Mouse (Mus musculus) retina, adult 2 months (tissue): ENCODE data around the gene Blzf1.

Experiments used
- DNase-seq: peaks from one replicate; pipeline ENCODE4 v3.0.0-alpha.2; 2012; ENCODE audit warnings: low read depth, low spot score

The Blzf1 gene

GRCm38 (mm10) chr1:164307124-164307751, at the start of gene Blzf1:
Gene Blzf1, minus strand, starts transcription at chr1:164307489.
- peak; percentile 90 for DNase-seq

GRCm38 (mm10) chr1:164353443-164353842, 46.2 kb upstream of the Blzf1 start:
- no peak for DNase-seq

DNA sequence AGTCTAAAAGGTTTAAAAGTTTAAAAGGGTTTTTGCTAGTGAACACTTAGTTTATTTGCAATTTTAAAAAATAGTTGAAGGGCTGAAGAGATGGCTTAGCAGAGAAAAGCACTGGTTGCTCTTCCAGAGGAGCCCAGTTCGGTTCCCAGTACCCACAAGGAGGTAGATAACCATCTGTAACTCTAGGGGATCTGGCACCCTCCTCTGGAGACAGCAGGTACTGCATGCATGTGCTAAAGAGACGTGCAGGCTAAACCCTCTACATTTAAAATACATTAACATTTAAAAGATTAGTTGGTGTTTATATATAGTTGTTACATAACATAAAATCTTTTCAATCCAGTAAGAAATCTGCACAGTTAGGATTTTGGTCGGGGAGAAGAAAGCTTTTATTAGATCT, 34.9 kb upstream of the Blzf1 start:
- DNase-seq = no peak

- DNase-seq = no peak
These were observed 28.6 kb upstream of the Blzf1 start for GRCm38 (mm10) chr1:164335846-164336245.

- DNase-seq = no peak
These were observed 28.1 kb upstream of the Blzf1 start for GRCm38 (mm10) chr1:164335435-164335834.

DNA sequence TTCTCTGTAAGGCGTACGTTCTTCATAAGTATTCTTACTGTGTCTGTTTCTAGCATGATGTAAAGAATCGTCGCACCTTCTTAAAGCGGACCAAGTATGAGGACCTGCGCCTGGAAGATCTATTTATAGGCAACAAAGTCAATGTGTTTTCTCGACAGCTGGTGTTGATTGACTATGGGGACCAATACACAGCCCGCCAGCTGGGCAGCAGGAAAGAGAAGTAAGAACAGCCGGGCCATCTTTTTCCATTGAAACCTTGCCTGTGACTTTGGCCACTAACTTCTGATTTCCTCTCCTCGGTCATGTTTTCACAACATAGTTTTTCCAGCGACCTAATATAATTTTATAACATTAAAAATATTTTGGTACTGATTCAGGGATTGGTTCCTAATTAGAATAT, 25.3 kb upstream of the Blzf1 start:
- DNase-seq = no peak

DNA sequence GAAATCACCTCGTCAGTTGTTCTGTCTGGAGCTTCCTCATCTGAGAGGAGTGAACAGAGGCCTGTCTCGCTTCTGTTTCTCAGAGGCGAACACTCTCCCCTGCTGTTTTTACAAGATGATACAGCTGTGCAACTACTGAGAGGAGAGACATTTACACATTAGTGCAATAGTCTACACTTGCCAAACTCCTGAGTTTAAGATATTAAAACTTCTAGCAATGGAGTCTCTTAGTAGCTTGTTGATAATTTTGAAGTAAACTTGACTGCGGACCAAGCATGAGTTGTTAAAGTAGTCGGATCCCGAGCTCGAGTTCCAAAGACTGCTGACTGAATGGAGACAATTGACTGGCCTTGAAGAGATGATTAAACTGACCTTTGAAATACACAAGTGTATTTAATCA, 20.5 kb upstream of the Blzf1 start:
- DNase-seq = no peak

GRCm38 (mm10) chr1:164326600-164327155, 19.4 kb upstream of the Blzf1 start:
- DNase-seq = no peak

DNA sequence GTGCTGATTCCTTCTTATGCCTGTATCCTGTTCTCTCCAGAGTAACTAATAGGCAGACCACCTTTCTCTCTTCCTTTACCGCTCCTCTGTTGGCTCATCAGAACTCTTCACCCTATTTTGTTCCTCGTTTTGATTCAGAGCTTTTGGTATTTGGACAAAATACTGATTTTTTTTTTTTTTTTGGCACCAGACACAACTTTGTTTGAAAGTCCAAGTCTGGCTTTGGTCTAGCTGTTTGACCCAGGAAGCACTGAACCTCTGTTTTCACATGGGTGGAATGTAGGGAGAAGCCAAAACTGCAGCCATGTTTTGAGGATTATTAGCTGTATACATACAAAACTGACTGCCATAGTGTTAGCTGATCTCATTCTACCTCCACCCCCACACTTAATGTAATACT, 17.6 kb upstream of the Blzf1 start:
- DNase-seq = no peak

- no peak for DNase-seq
These were observed 16.9 kb upstream of the Blzf1 start for GRCm38 (mm10) chr1:164324221-164324620.

DNA sequence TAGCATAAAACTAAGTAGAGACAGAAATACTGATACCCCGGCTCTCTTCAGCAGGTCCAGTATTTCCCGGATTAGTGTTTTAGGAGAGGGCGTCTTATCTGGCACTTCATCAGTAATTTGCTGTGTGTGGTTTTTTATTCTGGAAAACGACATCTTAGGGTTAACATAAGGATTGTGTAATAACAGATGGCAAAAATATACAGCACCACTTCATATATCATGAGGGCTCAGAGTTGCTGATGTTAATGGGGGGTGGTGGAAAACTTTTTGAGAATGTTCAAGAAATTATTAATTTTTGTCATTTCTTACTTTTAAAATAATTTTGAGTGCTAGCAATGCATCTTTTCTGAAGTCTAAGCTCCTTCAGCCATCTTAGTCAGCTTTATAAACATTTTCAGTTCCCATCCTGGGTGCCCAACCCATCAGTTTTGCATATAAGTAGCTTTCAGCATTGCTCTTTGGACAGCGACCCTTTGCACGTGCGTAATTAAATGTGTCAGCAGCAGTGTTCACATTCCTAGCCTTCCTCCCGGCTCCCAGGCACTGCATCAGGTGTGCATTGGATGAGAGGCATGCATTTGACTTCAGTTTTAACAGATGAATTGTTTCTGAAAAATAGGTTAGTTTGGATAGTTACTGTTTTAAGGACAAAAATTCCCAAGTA, 15.8 kb upstream of the Blzf1 start:
- DNase-seq = no peak

- no peak for DNase-seq
These were observed 14.1 kb upstream of the Blzf1 start for GRCm38 (mm10) chr1:164321408-164321807.

GRCm38 (mm10) chr1:164320731-164321130, 13.4 kb upstream of the Blzf1 start:
- DNase-seq = no peak

- DNase-seq = no peak
These were observed 12.4 kb upstream of the Blzf1 start for GRCm38 (mm10) chr1:164319542-164320140.

DNA sequence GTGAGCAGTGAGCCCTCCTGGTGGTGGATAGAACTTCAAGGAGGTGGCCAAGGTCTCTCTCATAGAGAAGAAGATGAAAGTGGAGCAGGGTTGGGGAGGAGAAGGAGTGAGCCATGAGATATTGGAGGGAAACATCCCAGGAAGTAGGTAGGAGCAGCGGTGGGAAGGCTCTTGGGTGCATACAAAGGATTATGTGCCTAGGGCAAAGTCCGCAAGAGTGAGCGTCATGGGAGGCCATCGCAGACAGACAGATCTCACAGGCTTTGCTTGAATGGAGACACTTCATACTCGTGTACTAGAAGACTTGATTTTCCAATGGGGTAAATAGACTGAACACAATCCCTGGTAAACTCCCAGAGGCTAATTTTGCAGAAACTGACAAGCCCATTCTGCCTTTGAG, 11.2 kb upstream of the Blzf1 start:
- DNase-seq = no peak

- DNase-seq = no peak
These were observed 10.0 kb upstream of the Blzf1 start for GRCm38 (mm10) chr1:164317261-164317660.

DNA sequence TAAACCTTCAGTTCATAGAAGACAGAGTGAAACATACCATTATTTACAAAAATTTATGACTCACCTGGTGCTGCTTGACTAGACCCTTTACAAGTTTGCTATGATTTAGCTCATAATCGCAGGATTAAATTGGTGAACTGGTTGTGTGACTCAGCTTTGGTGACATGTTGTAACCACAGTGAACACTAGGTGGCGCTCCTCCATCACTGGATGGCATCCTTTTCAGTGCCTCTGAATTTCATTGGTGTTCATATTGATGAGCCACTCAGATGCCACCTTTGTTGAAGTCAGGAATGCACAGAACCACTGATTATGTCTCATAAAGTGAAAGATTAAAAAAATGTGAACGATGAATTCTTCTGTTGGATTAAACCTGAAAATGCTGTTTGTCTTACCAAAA, 9.4 kb upstream of the Blzf1 start:
- DNase-seq = peak; percentile 43

DNA sequence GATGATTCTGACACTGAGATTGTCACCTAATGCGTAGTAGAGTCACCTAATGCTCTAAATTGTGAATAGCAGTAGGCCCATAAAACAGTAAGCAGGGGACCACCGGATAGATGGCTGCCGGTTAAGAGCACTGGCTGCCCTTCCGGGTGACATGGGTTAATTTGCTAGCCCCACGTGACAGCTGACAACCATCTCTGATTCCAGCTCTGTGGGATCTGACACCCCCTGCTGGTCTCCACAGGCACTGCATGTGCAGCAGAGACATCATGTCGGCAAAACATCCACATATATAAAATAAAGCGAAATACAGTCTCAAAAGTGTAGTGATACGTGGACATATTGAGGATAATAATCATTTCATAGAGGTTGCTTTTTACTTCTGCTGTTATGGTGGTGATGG, 8.0 kb upstream of the Blzf1 start:
- no peak for DNase-seq

- DNase-seq = no peak
These were observed 6.8 kb upstream of the Blzf1 start for GRCm38 (mm10) chr1:164314085-164314484.

GRCm38 (mm10) chr1:164307922-164308321, 633 bp upstream of the Blzf1 start:
- DNase-seq = no peak

DNA sequence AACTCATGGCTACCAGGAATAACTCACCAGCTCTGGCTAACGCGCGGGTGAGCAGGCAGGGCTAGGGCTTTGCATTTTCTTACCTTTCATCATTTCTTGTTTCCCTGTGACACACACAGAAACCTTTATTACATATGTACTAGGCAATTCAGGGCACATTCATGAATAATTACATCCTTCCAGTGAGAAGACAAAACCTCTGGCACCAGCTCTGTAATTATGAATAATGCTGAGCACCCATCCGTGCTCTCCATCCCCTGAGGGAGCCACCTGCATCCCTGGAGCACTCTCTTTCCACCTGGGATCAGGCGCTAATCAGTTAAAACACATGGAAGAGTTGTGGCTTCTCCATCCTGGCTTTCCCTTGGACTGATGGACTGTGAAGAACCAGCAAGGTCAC, 3.5 kb downstream of the Blzf1 start, which contains the start of gene Nme7:
TSS of gene Nme7 (plus strand) at position 301 of the 400 bp plus-strand sequence.
- DNase-seq = no peak

GRCm38 (mm10) chr1:164301949-164302348, 5.3 kb downstream of the Blzf1 start:
- no peak for DNase-seq

GRCm38 (mm10) chr1:164296473-164296872, 10.8 kb downstream of the Blzf1 start:
- no peak for DNase-seq
